Mouse (Mus musculus) stomach, postnatal 0 days (tissue): ENCODE results near the gene Prok1. TPM values are rescaled to one million over a fixed set of nuclear protein-coding genes. Genes with fewer than 3 reads are reported as not detected.

Source experiments
- ATAC-seq: fragments of 200-750 bp; cut with Nextera tagmentation; 2 replicates; pipeline ENCODE4 v1.8.0; 2017; ENCODE audit not compliant: low FRiP score, low TSS enrichment
- DNase-seq: peaks from one replicate; pipeline ENCODE4 v3.0.0-alpha.2; 2016; ENCODE audit warnings: low spot score
- H3K27ac ChIP-seq: fragments of 300-500 bp; sonication (generic); replicated peaks from 2 replicates; pipeline ENCODE4 v1.5.1; 2014; ENCODE audit warnings: mild to moderate bottlenecking, control low read depth
- H3K27me3 ChIP-seq: fragments of 300-500 bp; sonication (generic); 2 replicates; pipeline ENCODE4 v1.6.1; 2014; ENCODE audit warnings: low read length; ENCODE audit not compliant: control insufficient read depth, insufficient read depth
- H3K36me3 ChIP-seq: fragments of 300-500 bp; sonication (generic); 2 replicates; pipeline ENCODE4 v1.6.1; 2014; ENCODE audit warnings: low read length, mixed read lengths; ENCODE audit not compliant: control insufficient read depth, insufficient read depth
- H3K4me1 ChIP-seq: fragments of 300-500 bp; sonication (generic); replicated peaks from 2 replicates; pipeline ENCODE4 v1.6.1; 2014; ENCODE audit warnings: antibody characterized with exemption; ENCODE audit not compliant: control insufficient read depth, insufficient read depth
- H3K4me2 ChIP-seq: fragments of 300-500 bp; sonication (generic); replicated peaks from 2 replicates; pipeline ENCODE4 v1.6.1; 2014; ENCODE audit warnings: low read depth, mild to moderate bottlenecking, control low read depth, moderate library complexity
- H3K4me3 ChIP-seq: fragments of 300-500 bp; sonication (generic); 2 replicates; pipeline ENCODE4 v1.5.1; 2014; ENCODE audit warnings: low read depth, low read length, control low read depth
- H3K9ac ChIP-seq: fragments of 300-500 bp; sonication (generic); 2 replicates; pipeline ENCODE4 v1.6.1; 2014; ENCODE audit warnings: mild to moderate bottlenecking, low read length, control low read depth, mixed read lengths
- H3K9me3 ChIP-seq: fragments of 300-500 bp; sonication (generic); 2 replicates; pipeline ENCODE4 v1.6.1; 2016; ENCODE audit warnings: low read length; ENCODE audit not compliant: control insufficient read depth
- CTCF ChIP-seq: IDR thresholded peaks from 2 replicates; pipeline ENCODE4 v1.5.1; 2016; ENCODE audit warnings: antibody characterized with exemption, low read depth, mild to moderate bottlenecking, moderate library complexity
- EP300 ChIP-seq: optimal IDR thresholded peaks from 2 replicates; pipeline ENCODE3; 2016; ENCODE audit warnings: antibody characterized with exemption
- WGBS: fragments of 180-500 bp; shearing (Covaris S2); extraction: QIAGEN DNeasy Blood & Tissue Kit; methylation state at CpG from one replicate; pipeline ENCODE4 v1.1.7; 2014; 5-methylcytosine and 5-hydroxymethylcytosine counted together
- polyA plus RNA-seq: library from polyadenylated mRNA; unstranded; fragments of >200 nt; fragmentation: Nextera tagmentation; extraction: Ambion mirVana; gene quantifications from 2 replicates; pipeline ENCODE4 v1.2.1, GENCODE M21; 2015

The Prok1 gene
- polyA plus RNA-seq, 1 experiment from 2014 or later = 11.3 TPM

GRCm38 (mm10) chr3:107233351-107233813, 6.1 kb downstream of the Prok1 start:
- H3K27ac ChIP-seq = no peak overlapping the region; the same call in 1 of the 2 replicates
- H3K36me3 ChIP-seq = no peaks in the 10 kb centered on the region
- peak overlapping the region; percentile 38; the same call in 1 of the 2 replicates for H3K9ac ChIP-seq
- H3K4me2 ChIP-seq = 0 out of 2 replicates have a peak overlapping the region, but pooled peaks have one; percentile 11
- H3K27me3 ChIP-seq = no peaks in the 10 kb centered on the region
- no peaks in the 10 kb centered on the region for H3K9me3 ChIP-seq
- no peak overlapping the region for H3K4me3 ChIP-seq
- TF ChIP-seq EP300 = no peak
- peak; percentile 98 for TF ChIP-seq CTCF
- 6% methylated on average over 11 of the region's 11 CpGs for WGBS
- DNase-seq = peak; percentile 87
- ATAC-seq = no peak; the same call in 1 of the 2 replicates
- no peaks in the 10 kb centered on the region for H3K4me1 ChIP-seq

GRCm38 (mm10) chr3:107231202-107231601, 8.3 kb downstream of the Prok1 start:
- H3K27me3 ChIP-seq = no peaks in the 10 kb centered on the region
- H3K9ac ChIP-seq = no peak overlapping the region
- no peaks in the 10 kb centered on the region for H3K9me3 ChIP-seq
- ATAC-seq = no peak
- H3K36me3 ChIP-seq = no peaks in the 10 kb centered on the region
- DNase-seq = no peak
- H3K4me1 ChIP-seq = no peaks in the 10 kb centered on the region
- no peak for TF ChIP-seq CTCF
- no peak for TF ChIP-seq EP300
- H3K4me3 ChIP-seq = no peak overlapping the region
- no peak overlapping the region for H3K4me2 ChIP-seq
- H3K27ac ChIP-seq = peak overlapping the region; percentile 58; the same call in 1 of the 2 replicates
- 65% methylated on average over 4 of the region's 4 CpGs for WGBS

GRCm38 (mm10) chr3:107230527-107230926, 9.0 kb downstream of the Prok1 start, which contains the start of gene A630076J17Rik:
TSS of gene A630076J17Rik (plus strand) at chr3:107230614.
- Histone ChIP-seq H3K36me3 (no peaks in the 10 kb centered on the region), H3K4me2 (no peak within 1 kb of the TSS), H3K9me3 (no peaks in the 10 kb centered on the region), H3K27ac (peak within 1 kb of the TSS; percentile 58; the same call in 1 of the 2 replicates), H3K4me1 (no peaks in the 10 kb centered on the region), H3K27me3 (no peaks in the 10 kb centered on the region), H3K4me3 (no peak within 1 kb of the TSS), H3K9ac (no peak within 1 kb of the TSS)
- DNase-seq = peak; percentile 35
- WGBS = 17% methylated on average over 1 of the region's 1 CpGs
- 0 out of 2 replicates have a peak, but pooled peaks have one; percentile 11 for ATAC-seq
- no peak for TF ChIP-seq CTCF
- no peak for TF ChIP-seq EP300

- H3K4me2 ChIP-seq = no peak overlapping the region
Measured at GRCm38 (mm10) chr3:107229822-107230221, 9.7 kb downstream of the Prok1 start.

GRCm38 (mm10) chr3:107229221-107229620, 10.3 kb downstream of the Prok1 start:
- Histone ChIP-seq H3K9me3 (no peaks in the 10 kb centered on the region), H3K36me3 (no peaks in the 10 kb centered on the region), H3K9ac (no peak overlapping the region), H3K4me3 (no peak overlapping the region), H3K4me2 (no peak overlapping the region), H3K4me1 (no peaks in the 10 kb centered on the region), H3K27ac (peak overlapping the region; percentile 58; the same call in 1 of the 2 replicates), H3K27me3 (no peaks in the 10 kb centered on the region)
- TF ChIP-seq EP300 (no peak), CTCF (no peak)
- DNase-seq = peak; percentile 47
- WGBS = 51% methylated on average over 5 of the region's 5 CpGs
- ATAC-seq = no peak

More at GRCm38 (mm10) chr3:107229822-107230221, 9.7 kb downstream of the Prok1 start:
- WGBS = 24% methylated on average over 5 of the region's 5 CpGs
- Histone ChIP-seq H3K4me3 (no peak overlapping the region), H3K27ac (peak overlapping the region; percentile 58; the same call in 1 of the 2 replicates), H3K9ac (no peak overlapping the region), H3K36me3 (no peaks in the 10 kb centered on the region), H3K9me3 (no peaks in the 10 kb centered on the region), H3K27me3 (no peaks in the 10 kb centered on the region), H3K4me1 (no peaks in the 10 kb centered on the region)
- TF ChIP-seq CTCF = no peak
- ATAC-seq (peak; percentile 97), DNase-seq (peak; percentile 95)

GRCm38 (mm10) chr3:107225820-107226219, 13.7 kb downstream of the Prok1 start:
- no peak for ATAC-seq
- WGBS = 83% methylated on average over 5 of the region's 5 CpGs

More at GRCm38 (mm10) chr3:107225820-107226219, 13.7 kb downstream of the Prok1 start:
- H3K4me3 ChIP-seq = no peak overlapping the region
- H3K9me3 ChIP-seq = no peaks in the 10 kb centered on the region
- DNase-seq = no peak
- no peak overlapping the region for H3K27ac ChIP-seq
- H3K36me3 ChIP-seq = no peaks in the 10 kb centered on the region
- no peaks in the 10 kb centered on the region for H3K4me1 ChIP-seq
- no peaks in the 10 kb centered on the region for H3K27me3 ChIP-seq
- no peak overlapping the region for H3K9ac ChIP-seq
- TF ChIP-seq CTCF (no peak), EP300 (no peak)
- H3K4me2 ChIP-seq = no peak overlapping the region
